Mouse (Mus musculus): ENCODE results near the gene Ksr1. TPM values are rescaled to one million over a fixed set of nuclear protein-coding genes. Genes with fewer than 3 reads are reported as not detected.
"Not testable (repeated sequence)": the region's sequence is repeated elsewhere in the genome, so short reads cannot be mapped to it uniquely, and the experiment has no call there.

Ksr1 gene
- polyA plus RNA-seq, 1 experiment from 2014 or later, result 4.3 TPM

DNA sequence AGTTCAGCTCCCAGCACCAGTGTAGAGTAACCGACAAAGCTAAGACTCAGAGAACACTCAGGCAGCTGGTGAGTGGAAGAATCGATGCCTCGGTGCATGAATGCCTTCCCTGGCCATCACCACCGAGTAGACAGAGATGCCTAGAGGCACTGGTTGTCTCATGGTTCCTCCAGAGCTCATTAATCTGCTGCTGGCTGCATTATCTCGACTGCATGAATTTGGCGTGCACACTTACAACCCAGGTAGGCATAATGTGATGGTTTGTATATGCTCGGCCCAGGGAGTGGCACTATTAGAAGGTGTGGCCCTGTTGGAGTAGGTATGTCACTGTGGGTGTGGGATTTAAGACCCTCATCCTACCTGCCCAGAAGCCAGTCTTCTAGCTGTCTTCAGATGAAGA lies 137.3 kb downstream of the Ksr1 start:
- Histone ChIP-seq H3K4me1 (peaks cover 2% of the 10 kb centered on the region; the same call in 1 of the 2 replicates), H3K9me3 (no peaks in the 10 kb centered on the region), H3K27me3 (no peaks in the 10 kb centered on the region), H3K27ac (replicated peaks) (no peak overlapping the region), H3K9ac (replicated peaks) (no peak overlapping the region), H3K4me2 (replicated peaks) (no peak overlapping the region), H3K36me3 (no peaks in the 10 kb centered on the region), H3K4me3 (no peak overlapping the region)
- no peak for ATAC-seq (ENCODE audit: low FRiP score, low read depth)
- WGBS, result 95% methylated on average over 7 of the region's 7 CpGs

DNA sequence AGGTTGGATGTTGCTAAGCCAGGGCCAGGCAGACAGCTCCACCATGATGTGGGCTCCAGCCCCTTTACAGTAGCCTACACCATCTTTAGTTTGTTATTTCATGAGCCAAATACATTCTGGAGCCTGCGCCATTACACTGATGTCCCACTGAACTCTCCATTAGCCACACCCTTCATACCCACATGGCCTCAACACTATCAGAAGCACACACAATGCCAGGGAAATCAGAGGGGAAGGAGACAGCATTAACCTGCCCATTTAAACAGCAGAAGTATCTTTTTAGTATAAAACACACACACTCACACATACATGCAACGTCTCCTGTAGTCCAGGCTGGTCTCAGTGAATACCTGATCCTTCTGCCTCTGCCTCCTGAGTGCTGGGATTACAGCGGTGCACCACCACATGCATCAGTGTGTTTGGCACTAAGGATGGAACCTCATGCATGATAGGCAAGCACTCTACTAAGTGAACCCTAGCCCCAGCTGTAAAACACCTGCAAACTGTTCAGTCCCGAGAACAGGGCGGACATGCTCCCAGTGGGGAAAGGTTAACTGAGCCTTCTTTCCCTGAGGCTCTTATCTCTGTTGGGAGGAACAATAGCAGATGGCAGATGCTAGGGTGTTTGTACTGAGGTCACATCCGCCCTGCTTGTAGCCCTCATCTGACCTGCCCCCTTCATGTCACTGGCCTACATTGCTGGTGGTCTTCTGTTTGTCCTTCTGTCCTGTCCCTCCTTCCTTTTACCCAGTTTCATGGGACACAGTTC lies 138.0 kb downstream of the Ksr1 start:
- H3K4me2 ChIP-seq (replicated peaks), result no peak overlapping the region
- H3K9me3 ChIP-seq, result no peaks in the 10 kb centered on the region
- WGBS, result 72% methylated on average over 6 of the region's 6 CpGs
- H3K27ac ChIP-seq (replicated peaks), result no peak overlapping the region
- no peak overlapping the region for H3K9ac ChIP-seq (replicated peaks)
- H3K36me3 ChIP-seq, result no peaks in the 10 kb centered on the region
- H3K27me3 ChIP-seq, result no peaks in the 10 kb centered on the region
- no peaks in the 10 kb centered on the region for H3K4me1 ChIP-seq
- no peak overlapping the region for H3K4me3 ChIP-seq
- ATAC-seq (ENCODE audit: low FRiP score, low read depth), result no peak

DNA sequence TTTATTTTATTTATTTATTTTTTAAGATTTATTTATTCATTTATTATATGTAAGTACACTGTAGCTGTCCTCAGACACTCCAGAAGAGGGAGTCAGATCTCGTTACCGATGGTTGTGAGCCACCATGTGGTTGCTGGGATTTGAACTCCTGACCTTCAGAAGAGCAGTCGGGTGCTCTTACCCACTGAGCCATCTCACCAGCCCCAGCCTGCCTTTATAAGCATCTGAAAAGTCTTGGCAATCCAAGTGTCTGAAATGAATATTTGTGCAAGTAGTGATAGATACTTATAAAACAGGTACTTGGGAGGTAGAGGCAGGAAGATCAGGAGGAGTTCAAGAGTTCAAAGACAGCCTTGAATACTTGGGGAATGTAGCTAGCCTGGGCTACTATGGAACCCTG lies 138.9 kb downstream of the Ksr1 start:
- not testable (repeated sequence) for H3K4me1 ChIP-seq; H3K36me3 ChIP-seq; H3K9ac ChIP-seq (replicated peaks); H3K27me3 ChIP-seq; H3K9me3 ChIP-seq; ATAC-seq (ENCODE audit: low FRiP score, low read depth); H3K4me3 ChIP-seq; H3K27ac ChIP-seq (replicated peaks); H3K4me2 ChIP-seq (replicated peaks)
- 90% methylated on average over 3 of the region's 3 CpGs for WGBS

DNA sequence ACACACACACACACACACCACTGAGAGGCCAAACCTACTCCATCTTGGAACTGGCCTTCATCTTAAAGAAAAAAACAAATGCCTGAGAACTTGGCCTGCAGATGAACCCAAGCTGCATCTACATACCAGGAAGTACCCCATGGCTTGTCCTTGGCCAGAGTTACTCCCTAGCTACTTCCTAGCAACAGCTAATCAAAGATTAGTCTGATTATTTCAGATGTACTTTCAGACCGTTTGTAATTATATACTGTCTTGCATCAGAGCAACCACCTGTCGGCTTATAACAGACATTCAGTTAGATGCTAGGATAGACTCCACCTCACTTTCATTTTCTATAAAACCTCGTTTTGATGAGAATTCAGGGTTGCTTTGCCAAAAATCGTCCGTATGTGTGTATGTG lies 139.8 kb downstream of the Ksr1 start:
- ATAC-seq (ENCODE audit: low FRiP score, low read depth), result no peak
- Histone ChIP-seq H3K36me3 (no peaks in the 10 kb centered on the region), H3K9ac (replicated peaks) (no peak overlapping the region), H3K4me1 (no peaks in the 10 kb centered on the region), H3K27me3 (no peaks in the 10 kb centered on the region), H3K4me2 (replicated peaks) (no peak overlapping the region), H3K4me3 (no peak overlapping the region), H3K9me3 (no peaks in the 10 kb centered on the region), H3K27ac (replicated peaks) (no peak overlapping the region)
- WGBS, result 80% methylated on average over 5 of the region's 5 CpGs

DNA sequence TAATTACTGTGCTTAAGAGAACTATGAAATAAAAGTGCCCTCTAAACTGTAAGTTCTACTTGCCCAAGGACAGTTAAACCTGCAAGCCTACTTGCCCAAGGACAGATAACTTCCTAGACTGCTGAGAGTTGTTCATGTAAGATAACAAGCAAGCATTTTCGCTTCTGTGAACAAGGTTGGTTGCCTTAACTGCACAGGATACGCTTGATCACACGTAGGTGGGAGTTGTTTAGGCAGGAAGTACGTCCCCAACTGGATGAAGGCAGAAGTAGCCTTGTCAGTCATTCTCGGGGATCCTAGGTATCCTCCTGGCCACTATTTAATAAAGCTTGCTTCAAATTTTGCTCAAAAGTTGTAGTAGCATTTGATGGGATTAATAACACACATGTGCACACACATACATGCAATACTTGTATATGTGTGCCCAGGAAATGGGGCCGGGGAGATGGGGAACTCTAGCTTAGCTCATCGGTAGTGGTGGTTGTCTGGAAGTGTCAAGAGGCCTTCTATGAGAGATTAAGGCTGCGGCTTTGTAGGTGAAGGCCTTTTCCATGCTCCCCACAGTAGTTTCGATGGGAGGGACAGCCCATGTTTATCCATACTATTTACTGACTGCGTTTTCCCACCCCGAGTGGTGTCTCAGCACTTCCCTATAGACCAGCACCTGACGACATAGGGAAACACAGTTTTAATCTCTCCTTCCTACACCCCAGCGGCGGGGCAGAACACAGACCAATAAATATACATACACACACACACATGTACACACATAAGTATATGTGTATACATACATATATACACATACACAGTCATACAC lies 140.4 kb downstream of the Ksr1 start:
- Histone ChIP-seq H3K4me2 (replicated peaks) (no peak overlapping the region), H3K9ac (replicated peaks) (no peak overlapping the region), H3K9me3 (no peaks in the 10 kb centered on the region), H3K4me1 (no peaks in the 10 kb centered on the region), H3K4me3 (no peak overlapping the region), H3K27ac (replicated peaks) (no peak overlapping the region), H3K27me3 (no peaks in the 10 kb centered on the region), H3K36me3 (no peaks in the 10 kb centered on the region)
- ATAC-seq (ENCODE audit: low FRiP score, low read depth), result no peak
- WGBS, result 91% methylated on average over 14 of the region's 14 CpGs

DNA sequence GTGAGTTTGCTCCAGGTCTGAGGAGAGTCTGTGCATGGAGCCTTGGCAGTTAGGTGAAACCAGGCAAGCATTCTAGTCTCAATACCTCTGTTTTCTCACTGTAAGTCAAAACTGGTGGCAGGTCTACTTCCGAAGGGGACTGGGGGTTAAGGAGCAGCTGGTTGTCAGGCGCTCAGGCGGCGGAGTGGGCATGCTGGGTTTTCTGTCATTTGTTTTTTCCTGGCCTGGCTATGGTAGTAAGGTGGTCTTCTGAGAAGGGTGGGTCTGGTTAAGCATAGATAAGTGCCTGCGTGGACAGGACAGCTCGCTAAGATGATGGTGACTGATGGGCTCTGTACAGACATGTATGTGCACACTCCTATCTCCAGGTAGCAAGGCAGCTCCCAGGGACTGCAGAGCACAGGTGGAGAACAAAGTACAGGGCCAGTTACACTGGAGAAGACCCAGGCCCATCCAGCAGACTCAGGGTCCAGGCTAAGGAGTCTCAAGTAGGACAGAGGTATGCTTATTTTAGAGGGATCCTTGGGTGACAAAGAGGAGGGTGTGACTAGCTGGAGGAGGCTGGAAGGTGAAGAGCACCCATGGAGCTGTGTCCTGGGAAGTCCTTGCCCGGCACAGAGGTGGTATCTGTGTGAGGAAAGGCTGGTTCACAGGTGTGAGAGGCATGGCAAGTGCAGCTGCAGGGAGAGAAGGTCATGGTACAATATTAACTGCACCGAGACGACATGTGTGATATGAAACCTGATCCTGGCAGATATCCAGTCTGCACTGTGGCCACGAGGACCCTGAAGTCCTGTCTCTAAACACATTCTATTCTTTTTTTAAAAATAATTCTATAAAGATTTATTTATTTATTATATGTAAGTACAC lies 142.2 kb downstream of the Ksr1 start:
- no peak for ATAC-seq (ENCODE audit: low FRiP score, low read depth)
- H3K27ac ChIP-seq (replicated peaks), result no peak overlapping the region
- WGBS, result 89% methylated on average over 10 of the region's 10 CpGs

DNA sequence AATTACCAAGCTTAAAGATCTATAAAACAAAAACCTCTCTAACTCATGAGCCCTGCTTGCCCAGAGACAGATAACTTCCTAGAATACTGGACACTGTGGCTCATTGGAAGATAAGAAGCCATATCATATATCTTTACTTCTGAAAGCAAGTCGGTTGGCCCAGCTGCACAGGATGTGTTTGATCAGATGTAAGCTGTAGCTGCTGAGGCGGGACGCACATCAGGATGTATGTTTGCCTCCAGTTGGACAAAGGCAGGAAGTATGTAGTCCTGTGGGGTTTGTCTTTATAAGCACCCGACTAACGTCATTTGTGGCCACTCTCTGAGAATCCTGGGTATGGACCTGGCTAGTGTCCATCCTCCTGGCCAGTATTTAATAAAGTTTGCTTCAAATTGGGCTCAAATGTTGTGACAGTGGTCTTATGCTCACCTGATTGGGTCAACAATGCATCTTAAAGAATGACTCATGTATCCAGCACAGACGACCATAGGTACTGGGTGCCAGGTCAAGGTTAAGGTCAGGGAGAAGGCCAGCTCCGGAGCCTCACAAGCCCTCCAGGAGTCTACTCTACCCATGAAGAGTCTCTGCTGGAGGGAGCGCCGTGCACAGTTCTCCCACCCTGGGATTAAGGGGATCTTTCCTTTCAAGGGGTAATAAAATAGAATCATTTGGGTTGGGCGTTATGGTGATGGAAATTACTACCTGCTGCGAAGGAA lies 143.0 kb downstream of the Ksr1 start:
- Histone ChIP-seq H3K36me3 (no peaks in the 10 kb centered on the region), H3K9me3 (no peaks in the 10 kb centered on the region), H3K27me3 (no peaks in the 10 kb centered on the region), H3K4me3 (no peak overlapping the region), H3K9ac (replicated peaks) (no peak overlapping the region), H3K4me1 (no peaks in the 10 kb centered on the region), H3K27ac (replicated peaks) (no peak overlapping the region), H3K4me2 (replicated peaks) (no peak overlapping the region)
- no peak for ATAC-seq (ENCODE audit: low FRiP score, low read depth)
- WGBS, result 86% methylated on average over 11 of the region's 11 CpGs

More for the DNA sequence above, 142.2 kb downstream of the Ksr1 start:
- Histone ChIP-seq H3K27me3 (no peaks in the 10 kb centered on the region), H3K4me1 (no peaks in the 10 kb centered on the region), H3K36me3 (no peaks in the 10 kb centered on the region), H3K4me3 (no peak overlapping the region), H3K4me2 (replicated peaks) (no peak overlapping the region), H3K9ac (replicated peaks) (no peak overlapping the region), H3K9me3 (no peaks in the 10 kb centered on the region)

DNA sequence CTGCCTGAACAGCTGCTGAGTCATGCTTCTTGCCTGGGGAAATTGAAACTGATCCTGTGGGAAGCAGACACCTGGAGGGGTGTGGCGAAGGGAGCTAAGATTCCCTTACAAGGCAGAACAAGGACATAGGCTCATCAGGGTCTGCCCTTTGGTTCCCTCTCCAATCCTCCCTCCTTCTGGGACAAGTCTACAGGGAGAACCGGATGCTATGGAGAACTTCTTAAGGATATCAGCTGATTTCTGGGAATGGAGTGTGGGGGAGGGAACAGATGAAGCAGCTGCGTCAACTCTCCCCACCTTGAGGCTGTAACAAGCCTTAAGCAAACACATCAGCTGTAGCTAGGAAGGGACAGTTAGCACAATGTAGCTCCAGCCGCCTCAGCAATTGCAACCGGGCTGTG lies 143.7 kb downstream of the Ksr1 start:
- Histone ChIP-seq H3K9me3 (no peaks in the 10 kb centered on the region), H3K27ac (replicated peaks) (no peak overlapping the region), H3K4me1 (no peaks in the 10 kb centered on the region), H3K4me2 (replicated peaks) (no peak overlapping the region), H3K9ac (replicated peaks) (no peak overlapping the region), H3K27me3 (no peaks in the 10 kb centered on the region), H3K4me3 (no peak overlapping the region), H3K36me3 (no peaks in the 10 kb centered on the region)
- no peak for ATAC-seq (ENCODE audit: low FRiP score, low read depth)
- 74% methylated on average over 5 of the region's 5 CpGs for WGBS

DNA sequence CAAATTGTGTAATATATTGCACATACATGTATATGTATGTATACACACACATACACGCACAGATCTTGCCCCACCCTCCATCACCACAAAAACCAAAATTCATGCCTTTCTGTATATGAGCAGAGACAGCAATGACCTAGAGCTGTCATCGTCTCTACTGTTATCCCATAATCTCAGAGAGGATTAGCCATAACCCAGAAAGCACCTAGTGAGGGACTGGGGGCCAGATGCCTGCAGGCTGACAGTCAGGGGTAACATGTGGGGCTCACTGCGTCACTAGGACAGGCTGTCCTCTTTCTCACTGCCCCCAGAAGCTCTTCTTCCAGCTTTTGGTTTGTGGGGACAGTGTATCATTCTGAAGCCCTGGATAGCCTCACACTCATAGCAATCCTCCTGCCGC lies 144.3 kb downstream of the Ksr1 start:
- Histone ChIP-seq H3K36me3 (no peaks in the 10 kb centered on the region), H3K9ac (replicated peaks) (no peak overlapping the region), H3K27ac (replicated peaks) (no peak overlapping the region), H3K9me3 (0 out of 2 replicates have a peak, but pooled peaks cover under 1% of the 10 kb centered on the region), H3K4me1 (no peaks in the 10 kb centered on the region), H3K4me2 (replicated peaks) (no peak overlapping the region), H3K4me3 (no peak overlapping the region), H3K27me3 (no peaks in the 10 kb centered on the region)
- WGBS, result 86% methylated on average over 4 of the region's 4 CpGs
- no peak for ATAC-seq (ENCODE audit: low FRiP score, low read depth)

DNA sequence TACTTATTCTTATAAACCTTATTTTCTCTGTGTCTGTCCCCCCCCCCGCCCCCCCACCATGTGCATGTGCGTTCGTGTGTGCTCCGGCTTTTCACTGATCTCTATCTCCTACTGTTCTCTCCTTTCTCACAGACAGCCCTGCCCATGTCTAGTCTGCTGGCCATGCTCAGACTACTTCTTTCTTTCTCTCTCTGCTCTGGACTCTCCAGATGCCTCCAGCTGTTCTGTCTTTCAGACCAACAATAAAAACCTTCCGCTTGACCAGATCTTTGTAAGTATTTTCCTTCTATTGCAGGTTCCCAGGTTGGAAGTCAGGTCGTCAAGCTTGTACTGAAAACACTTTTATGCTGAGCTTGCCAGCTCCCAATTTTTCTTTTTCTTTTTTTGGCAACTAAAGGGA lies 147.1 kb downstream of the Ksr1 start:
- 0 out of 2 replicates have a peak, but pooled peaks cover 6% of the 10 kb centered on the region for H3K9me3 ChIP-seq
- H3K36me3 ChIP-seq, result no peaks in the 10 kb centered on the region
- H3K27ac ChIP-seq (replicated peaks), result no peak overlapping the region
- no peak overlapping the region for H3K4me2 ChIP-seq (replicated peaks)
- no peak overlapping the region for H3K4me3 ChIP-seq
- no peaks in the 10 kb centered on the region for H3K4me1 ChIP-seq
- WGBS, result 58% methylated on average over 6 of the region's 6 CpGs
- H3K27me3 ChIP-seq, result no peaks in the 10 kb centered on the region
- H3K9ac ChIP-seq (replicated peaks), result no peak overlapping the region
- ATAC-seq (ENCODE audit: low FRiP score, low read depth), result no peak

DNA sequence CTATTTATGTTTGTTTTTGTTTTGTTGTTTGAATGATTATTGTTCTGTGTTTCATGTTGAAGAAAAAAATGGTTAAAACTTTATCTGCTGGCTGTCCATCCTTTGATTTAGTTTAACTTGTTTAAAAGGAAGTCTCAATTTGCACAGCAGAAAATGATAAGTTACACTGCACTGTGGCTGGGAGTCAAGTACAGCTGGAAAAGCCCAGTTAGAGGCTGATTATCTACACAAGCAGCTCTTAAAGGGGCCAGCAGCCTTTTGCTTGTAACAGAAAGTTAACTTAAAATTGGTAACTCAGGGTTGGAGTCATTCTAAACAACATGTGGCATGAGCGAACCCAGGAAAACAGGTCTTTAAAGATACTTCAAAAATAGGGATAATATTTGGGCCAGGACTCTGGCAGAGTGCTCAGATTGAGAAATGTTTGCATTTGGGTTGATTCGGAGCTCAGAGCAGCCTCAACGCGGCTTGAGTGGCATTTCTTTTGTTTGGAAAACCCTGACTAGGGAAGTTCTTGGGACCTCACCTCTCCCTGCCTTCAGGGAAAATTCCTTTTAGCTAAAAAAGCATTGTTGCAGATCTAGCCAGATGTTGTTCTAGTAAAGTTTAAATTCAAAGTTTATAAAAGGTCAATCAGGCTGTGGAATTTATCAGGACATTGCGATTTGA lies 155.2 kb downstream of the Ksr1 start:
- not testable (repeated sequence) for H3K4me2 ChIP-seq (replicated peaks); H3K36me3 ChIP-seq; H3K27ac ChIP-seq (replicated peaks); H3K27me3 ChIP-seq; H3K9ac ChIP-seq (replicated peaks); H3K9me3 ChIP-seq; H3K4me3 ChIP-seq; H3K4me1 ChIP-seq; ATAC-seq (ENCODE audit: low FRiP score, low read depth)
- 84% methylated on average over 5 of the region's 5 CpGs for WGBS

Measured in midbrain, embryonic 12.5 days (tissue).